Mouse (Mus musculus): ENCODE data around the gene Ncl. TPM values are rescaled to one million over a fixed set of nuclear protein-coding genes. Genes with fewer than 3 reads are reported as not detected.
A peak's percentile ranks its signal among the peaks of the same experiment; 100 is the strongest.

The Ncl gene
- polyA plus RNA-seq (2014; fragmentation: Nextera tagmentation; extraction: Ambion mirVana) = 335 and 360 TPM in 2 replicates

DNA sequence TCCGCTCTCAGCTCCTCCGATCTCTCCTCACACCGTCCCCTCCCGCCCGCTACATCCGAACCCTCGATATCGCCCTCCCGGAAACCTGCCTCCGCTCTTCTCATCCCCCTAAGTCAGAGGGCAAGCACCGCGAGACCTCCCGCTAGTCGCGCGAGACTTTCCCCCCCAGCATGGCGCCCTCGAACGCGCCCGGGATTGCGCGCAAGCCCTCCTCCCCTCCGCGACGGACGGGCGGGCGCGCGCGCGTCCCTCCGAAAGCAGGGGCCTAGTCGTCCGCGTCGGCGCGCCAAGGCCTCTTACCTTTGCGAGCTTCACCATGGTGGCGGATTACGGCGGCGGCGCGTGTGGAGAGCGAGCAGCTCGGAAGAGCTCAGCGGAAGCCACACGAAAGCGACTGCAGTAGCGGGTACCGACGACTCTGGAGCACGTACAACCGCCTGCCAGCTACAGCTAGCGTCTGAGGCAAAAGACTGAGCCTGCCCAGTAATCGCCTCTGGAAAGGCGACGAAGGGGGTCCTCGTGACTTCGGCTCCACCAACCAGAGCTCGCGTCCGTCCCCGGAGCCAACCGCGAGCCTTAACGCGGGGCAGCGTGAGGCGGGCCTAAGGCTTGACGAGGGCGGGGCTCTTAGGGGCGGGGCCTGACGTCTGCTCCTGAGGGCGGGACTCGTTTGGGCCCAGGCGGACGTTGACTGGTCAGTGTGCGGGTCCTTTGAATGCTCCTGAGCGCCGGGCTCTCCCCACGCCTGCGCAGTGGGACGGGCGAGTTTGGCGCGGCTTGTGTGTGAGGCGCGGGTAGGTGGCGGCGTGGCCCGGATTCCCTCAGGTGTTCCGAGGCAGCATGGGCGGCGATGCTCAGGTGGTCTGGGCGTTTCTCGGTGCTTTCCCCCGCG is at the start of gene Ncl:
Gene Ncl, minus strand, starts transcription at position 495 of the 892 bp plus-strand sequence.
- Histone ChIP-seq H3K9ac (replicated peaks; ENCODE audit: low read depth, low read length) (peak within 1 kb of the TSS; percentile 86), H3K36me3 (ENCODE audit: control insufficient read depth, insufficient read depth, low read length) (peaks cover 34% of the 10 kb centered on the region), H3K4me1 (ENCODE audit: control insufficient read depth, insufficient read depth, low read length) (peaks cover 18% of the 10 kb centered on the region; the same call in 1 of the 2 replicates), H3K4me3 (ENCODE audit: low read depth, low read length) (peak within 1 kb of the TSS; percentile 83), H3K4me2 (replicated peaks; ENCODE audit: low read depth, low read length) (peak within 1 kb of the TSS; percentile 83), H3K27me3 (ENCODE audit: control insufficient read depth, insufficient read depth, low read length) (no peaks in the 10 kb centered on the region), H3K27ac (ENCODE audit: low read length) (peak within 1 kb of the TSS; percentile 99), H3K9me3 (ENCODE audit: control insufficient read depth, low read depth, low read length) (no peaks in the 10 kb centered on the region)
- peak; percentile 98 for ATAC-seq (ENCODE audit: insufficient number of reproducible peaks, insufficient read depth, low FRiP score, low read depth)
- WGBS = under 1% methylated on average over 101 of the region's 102 CpGs

DNA sequence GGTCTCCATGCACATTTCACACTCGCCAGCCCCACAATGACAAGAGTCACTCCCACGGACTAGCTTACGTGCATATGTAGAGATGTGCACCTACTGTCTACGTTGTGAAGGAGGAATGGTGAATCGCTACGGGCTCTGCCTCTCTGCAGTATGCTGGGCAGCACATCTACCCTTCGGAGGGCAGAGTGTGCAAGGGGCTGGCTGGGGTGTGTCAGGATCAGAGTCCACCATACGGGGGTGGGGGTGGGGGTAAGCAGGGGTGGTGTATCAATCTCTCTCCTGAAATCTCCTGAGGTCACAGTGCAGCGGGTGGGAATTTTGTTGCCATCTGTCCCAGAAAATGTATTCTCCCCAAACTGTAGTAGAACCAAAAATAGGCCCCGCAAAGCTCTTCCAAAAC is 49.3 kb upstream of the Ncl start:
- no peak for ATAC-seq (ENCODE audit: insufficient number of reproducible peaks, insufficient read depth, low FRiP score, low read depth)
- WGBS = 78% methylated on average over 10 of the region's 10 CpGs

GRCm38 (mm10) chr1:86406914-86407313 is 47.7 kb upstream of the Ncl start:
- H3K4me1 ChIP-seq (ENCODE audit: control insufficient read depth, insufficient read depth, low read length) = 0 out of 2 replicates have a peak, but pooled peaks cover 5% of the 10 kb centered on the region
- H3K27ac ChIP-seq (ENCODE audit: low read length) = no peak overlapping the region
- no peak overlapping the region for H3K4me2 ChIP-seq (replicated peaks; ENCODE audit: low read depth, low read length)
- no peaks in the 10 kb centered on the region for H3K27me3 ChIP-seq (ENCODE audit: control insufficient read depth, insufficient read depth, low read length)
- no peak overlapping the region for H3K4me3 ChIP-seq (ENCODE audit: low read depth, low read length)
- no peak overlapping the region for H3K9ac ChIP-seq (replicated peaks; ENCODE audit: low read depth, low read length)
- ATAC-seq (ENCODE audit: insufficient number of reproducible peaks, insufficient read depth, low FRiP score, low read depth) = no peak
- no peaks in the 10 kb centered on the region; the same call in 1 of the 2 replicates for H3K9me3 ChIP-seq (ENCODE audit: control insufficient read depth, low read depth, low read length)
- WGBS = 61% methylated on average over 8 of the region's 8 CpGs
- H3K36me3 ChIP-seq (ENCODE audit: control insufficient read depth, insufficient read depth, low read length) = no peaks in the 10 kb centered on the region

More for the DNA sequence above, 49.3 kb upstream of the Ncl start:
- no peak overlapping the region for H3K4me3 ChIP-seq (ENCODE audit: low read depth, low read length)
- no peaks in the 10 kb centered on the region for H3K27me3 ChIP-seq (ENCODE audit: control insufficient read depth, insufficient read depth, low read length)
- H3K9me3 ChIP-seq (ENCODE audit: control insufficient read depth, low read depth, low read length) = no peaks in the 10 kb centered on the region; the same call in 1 of the 2 replicates
- no peak overlapping the region for H3K9ac ChIP-seq (replicated peaks; ENCODE audit: low read depth, low read length)
- H3K4me2 ChIP-seq (replicated peaks; ENCODE audit: low read depth, low read length) = no peak overlapping the region
- no peak overlapping the region for H3K27ac ChIP-seq (ENCODE audit: low read length)
- 0 out of 2 replicates have a peak, but pooled peaks cover 5% of the 10 kb centered on the region for H3K4me1 ChIP-seq (ENCODE audit: control insufficient read depth, insufficient read depth, low read length)
- no peaks in the 10 kb centered on the region for H3K36me3 ChIP-seq (ENCODE audit: control insufficient read depth, insufficient read depth, low read length)

GRCm38 (mm10) chr1:86406313-86406712 is 47.1 kb upstream of the Ncl start:
- no peak overlapping the region for H3K4me3 ChIP-seq (ENCODE audit: low read depth, low read length)
- H3K4me2 ChIP-seq (replicated peaks; ENCODE audit: low read depth, low read length) = no peak overlapping the region
- H3K4me1 ChIP-seq (ENCODE audit: control insufficient read depth, insufficient read depth, low read length) = 0 out of 2 replicates have a peak, but pooled peaks cover 5% of the 10 kb centered on the region
- H3K27me3 ChIP-seq (ENCODE audit: control insufficient read depth, insufficient read depth, low read length) = no peaks in the 10 kb centered on the region
- H3K27ac ChIP-seq (ENCODE audit: low read length) = no peak overlapping the region
- H3K9me3 ChIP-seq (ENCODE audit: control insufficient read depth, low read depth, low read length) = no peaks in the 10 kb centered on the region; the same call in 1 of the 2 replicates
- H3K36me3 ChIP-seq (ENCODE audit: control insufficient read depth, insufficient read depth, low read length) = no peaks in the 10 kb centered on the region
- 73% methylated on average over 4 of the region's 4 CpGs for WGBS
- ATAC-seq (ENCODE audit: insufficient number of reproducible peaks, insufficient read depth, low FRiP score, low read depth) = no peak
- H3K9ac ChIP-seq (replicated peaks; ENCODE audit: low read depth, low read length) = no peak overlapping the region

DNA sequence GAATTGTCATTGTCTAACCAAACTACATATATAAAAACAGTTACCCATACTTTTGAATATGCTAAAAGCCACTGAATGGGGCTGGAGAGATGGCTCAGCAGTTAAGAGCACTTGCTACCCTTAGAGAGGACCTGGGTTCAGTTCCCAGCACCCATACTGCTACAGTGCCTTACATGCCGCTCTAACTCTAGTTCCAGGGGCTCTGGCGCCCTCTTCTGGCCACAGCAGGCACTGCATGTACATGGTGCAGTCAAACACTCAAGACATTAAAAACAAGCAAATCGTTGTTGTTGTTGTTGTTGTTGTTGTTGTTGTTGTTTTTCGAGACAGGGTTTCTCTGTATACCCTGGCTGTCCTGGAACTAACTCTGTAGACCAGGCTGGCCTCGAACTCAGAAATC is 45.6 kb upstream of the Ncl start:
- no peaks in the 10 kb centered on the region for H3K36me3 ChIP-seq (ENCODE audit: control insufficient read depth, insufficient read depth, low read length)
- no peaks in the 10 kb centered on the region; the same call in 1 of the 2 replicates for H3K9me3 ChIP-seq (ENCODE audit: control insufficient read depth, low read depth, low read length)
- no peak overlapping the region for H3K4me2 ChIP-seq (replicated peaks; ENCODE audit: low read depth, low read length)
- no peak for ATAC-seq (ENCODE audit: insufficient number of reproducible peaks, insufficient read depth, low FRiP score, low read depth)
- no peak overlapping the region for H3K27ac ChIP-seq (ENCODE audit: low read length)
- 0 out of 2 replicates have a peak, but pooled peaks cover 5% of the 10 kb centered on the region for H3K4me1 ChIP-seq (ENCODE audit: control insufficient read depth, insufficient read depth, low read length)
- no peak overlapping the region for H3K4me3 ChIP-seq (ENCODE audit: low read depth, low read length)
- H3K27me3 ChIP-seq (ENCODE audit: control insufficient read depth, insufficient read depth, low read length) = no peaks in the 10 kb centered on the region
- H3K9ac ChIP-seq (replicated peaks; ENCODE audit: low read depth, low read length) = no peak overlapping the region
- 58% methylated on average over 5 of the region's 5 CpGs for whole genome bisulfite sequencing

DNA sequence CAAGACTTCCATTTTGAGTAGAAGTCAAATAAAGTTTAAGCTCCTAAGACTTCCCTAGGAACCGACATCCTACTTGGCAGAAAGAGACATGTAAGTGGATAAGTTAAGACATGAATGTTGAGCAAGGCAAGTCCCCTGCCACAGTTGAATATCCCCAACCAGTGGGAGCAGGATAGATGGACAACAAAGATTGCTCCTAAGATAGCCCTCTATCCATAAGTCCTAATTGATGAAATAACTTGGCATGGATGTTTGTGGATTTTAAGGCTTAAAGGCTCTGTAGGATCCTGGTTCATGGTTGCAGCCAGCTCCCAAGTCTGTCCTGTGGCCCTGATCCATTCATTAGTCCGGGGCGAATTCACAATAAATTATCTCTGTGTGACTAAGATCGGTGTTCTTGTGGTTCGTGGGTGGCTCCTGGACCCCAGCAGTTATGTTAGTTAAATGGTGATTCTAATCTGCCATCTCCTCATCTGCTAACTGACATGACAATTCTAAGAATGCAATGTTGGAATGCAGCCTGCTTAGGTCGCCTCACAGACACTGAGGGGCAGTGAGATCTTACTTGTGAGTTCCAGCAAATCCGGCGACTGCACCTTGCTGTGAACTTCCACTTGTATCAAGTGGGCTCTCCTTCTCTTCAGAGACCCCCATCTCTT is 41.0 kb upstream of the Ncl start:
- no peaks in the 10 kb centered on the region; the same call in 1 of the 2 replicates for H3K9me3 ChIP-seq (ENCODE audit: control insufficient read depth, low read depth, low read length)
- no peak overlapping the region for H3K9ac ChIP-seq (replicated peaks; ENCODE audit: low read depth, low read length)
- no peaks in the 10 kb centered on the region for H3K4me1 ChIP-seq (ENCODE audit: control insufficient read depth, insufficient read depth, low read length)
- H3K4me2 ChIP-seq (replicated peaks; ENCODE audit: low read depth, low read length) = no peak overlapping the region
- no peak for ATAC-seq (ENCODE audit: insufficient number of reproducible peaks, insufficient read depth, low FRiP score, low read depth)
- no peak overlapping the region for H3K4me3 ChIP-seq (ENCODE audit: low read depth, low read length)
- H3K36me3 ChIP-seq (ENCODE audit: control insufficient read depth, insufficient read depth, low read length) = no peaks in the 10 kb centered on the region
- H3K27me3 ChIP-seq (ENCODE audit: control insufficient read depth, insufficient read depth, low read length) = no peaks in the 10 kb centered on the region
- 53% methylated on average over 8 of the region's 8 CpGs for WGBS
- no peak overlapping the region for H3K27ac ChIP-seq (ENCODE audit: low read length)

DNA sequence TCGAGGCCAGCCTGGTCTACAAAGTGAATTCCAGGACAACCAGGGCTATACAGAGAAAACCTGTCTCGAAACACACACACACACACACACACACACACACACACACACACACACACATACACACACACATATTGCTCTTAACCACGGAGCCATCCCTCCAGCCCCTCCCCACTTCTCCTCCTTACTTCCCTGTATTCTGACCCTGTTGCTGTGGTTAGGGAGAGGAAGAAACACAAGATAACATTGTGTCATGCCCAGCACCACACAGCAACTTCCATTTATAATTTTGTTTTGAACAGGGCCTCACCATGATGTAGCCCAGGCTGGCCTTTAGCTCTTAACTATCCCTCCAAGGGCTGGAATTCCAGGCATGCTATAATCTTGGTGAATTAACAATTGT is 40.1 kb upstream of the Ncl start:
- 73% methylated on average over 3 of the region's 3 CpGs for WGBS
- Histone ChIP-seq H3K4me2 (replicated peaks; ENCODE audit: low read depth, low read length) (no peak overlapping the region), H3K9ac (replicated peaks; ENCODE audit: low read depth, low read length) (no peak overlapping the region), H3K36me3 (ENCODE audit: control insufficient read depth, insufficient read depth, low read length) (no peaks in the 10 kb centered on the region), H3K27ac (ENCODE audit: low read length) (no peak overlapping the region), H3K4me1 (ENCODE audit: control insufficient read depth, insufficient read depth, low read length) (no peaks in the 10 kb centered on the region), H3K27me3 (ENCODE audit: control insufficient read depth, insufficient read depth, low read length) (no peaks in the 10 kb centered on the region), H3K9me3 (ENCODE audit: control insufficient read depth, low read depth, low read length) (no peaks in the 10 kb centered on the region), H3K4me3 (ENCODE audit: low read depth, low read length) (no peak overlapping the region)
- ATAC-seq (ENCODE audit: insufficient number of reproducible peaks, insufficient read depth, low FRiP score, low read depth) = no peak

- Histone ChIP-seq H3K36me3 (ENCODE audit: control insufficient read depth, insufficient read depth, low read length) (no peaks in the 10 kb centered on the region), H3K4me2 (replicated peaks; ENCODE audit: low read depth, low read length) (no peak overlapping the region), H3K4me1 (ENCODE audit: control insufficient read depth, insufficient read depth, low read length) (no peaks in the 10 kb centered on the region), H3K9me3 (ENCODE audit: control insufficient read depth, low read depth, low read length) (no peaks in the 10 kb centered on the region), H3K27ac (ENCODE audit: low read length) (no peak overlapping the region), H3K9ac (replicated peaks; ENCODE audit: low read depth, low read length) (no peak overlapping the region), H3K4me3 (ENCODE audit: low read depth, low read length) (no peak overlapping the region), H3K27me3 (ENCODE audit: control insufficient read depth, insufficient read depth, low read length) (no peaks in the 10 kb centered on the region)
- WGBS = 34% methylated on average over 7 of the region's 7 CpGs
- ATAC-seq (ENCODE audit: insufficient number of reproducible peaks, insufficient read depth, low FRiP score, low read depth) = no peak
Observed at GRCm38 (mm10) chr1:86398222-86398621, 39.0 kb upstream of the Ncl start.
